Mouse (Mus musculus): ENCODE measurements around the gene Fam166b. TPM values are rescaled to one million over a fixed set of nuclear protein-coding genes. Genes with fewer than 3 reads are reported as not detected.

Fam166b gene
- total and polyA plus RNA-seq, 3 experiments: 0.11 TPM; not detected in 2

DNA sequence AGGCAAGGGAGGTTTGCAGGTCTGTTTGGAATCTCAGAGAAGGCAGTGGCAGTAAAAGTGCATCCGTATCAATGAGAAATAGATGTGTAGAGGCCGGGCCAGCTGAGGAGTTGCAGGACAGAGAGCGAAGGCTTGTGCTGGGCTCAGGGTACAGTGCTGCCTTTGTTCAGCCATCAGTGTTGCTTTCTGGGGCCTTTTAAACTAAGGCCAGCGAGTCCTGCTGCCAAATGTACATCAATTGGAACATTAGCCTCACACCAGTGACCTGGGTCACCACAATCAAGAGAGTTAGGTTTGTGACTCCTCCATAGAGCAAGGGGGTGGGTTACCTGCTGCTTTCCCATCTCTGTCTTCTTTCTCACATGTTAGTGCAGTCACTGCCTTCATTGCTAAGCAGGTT lies 30.9 kb downstream of the Fam166b start:
- Histone ChIP-seq H3K9me3 (replicated peaks) (no peaks in the 10 kb centered on the region), H3K4me1 (ENCODE audit: insufficient read depth, low read depth, low read length) (no peaks in the 10 kb centered on the region; the same call in 1 of the 2 replicates), H3K4me3 (ENCODE audit: low read depth, low read length) (no peak overlapping the region), H3K27me3 (ENCODE audit: insufficient read depth, low read length) (peaks cover 48% of the 10 kb centered on the region), H3K36me3 (replicated peaks) (no peaks in the 10 kb centered on the region)
- TF ChIP-seq POLR2AphosphoS5 (IDR thresholded peaks at IDR 0.05; ENCODE audit: insufficient replicate concordance, low read depth, low read length) (no peak), CTCF (IDR thresholded peaks at IDR 0.05; ENCODE audit: low read depth, low read length) (no peak), TAL1 (conservative IDR thresholded peaks at IDR 0.05; ENCODE audit: low read depth, low read length) (no peak), GATA2 (IDR thresholded peaks at IDR 0.05; ENCODE audit: borderline replicate concordance, low read depth, low read length) (no peak)
- ATAC-seq (ENCODE audit: extremely low read depth, insufficient number of reproducible peaks, low FRiP score, poor library complexity, severe bottlenecking): no peak
- DNase-seq (ENCODE audit: low spot score): no peak

DNA sequence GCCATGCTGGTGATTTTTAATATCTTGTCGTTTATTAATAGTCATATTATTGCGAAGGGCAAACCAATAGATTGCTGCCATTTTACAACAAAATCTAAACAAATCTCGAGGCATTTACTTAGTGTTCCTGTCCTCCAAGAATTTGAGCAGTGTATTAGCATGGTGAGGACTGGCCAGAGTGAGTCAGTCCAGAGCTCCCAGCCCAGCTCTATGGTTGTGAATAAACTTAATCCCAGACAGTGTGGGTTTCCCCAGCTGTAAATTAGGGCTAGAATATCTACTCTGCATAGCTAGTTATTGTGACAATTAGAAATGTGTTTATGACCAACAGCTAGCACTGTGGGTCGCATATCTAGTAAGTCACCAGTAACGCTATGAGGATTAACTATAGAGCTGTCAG lies 32.6 kb downstream of the Fam166b start:
- no peak for DNase-seq (ENCODE audit: low spot score)
- H3K36me3 ChIP-seq (replicated peaks): no peaks in the 10 kb centered on the region
- H3K9me3 ChIP-seq (replicated peaks): no peaks in the 10 kb centered on the region
- H3K4me3 ChIP-seq (ENCODE audit: low read depth, low read length): no peak overlapping the region
- peaks cover 39% of the 10 kb centered on the region for H3K27me3 ChIP-seq (ENCODE audit: insufficient read depth, low read length)
- no peaks in the 10 kb centered on the region for H3K4me1 ChIP-seq (ENCODE audit: insufficient read depth, low read depth, low read length)
- no peak for TF ChIP-seq CTCF (IDR thresholded peaks at IDR 0.05; ENCODE audit: low read depth, low read length)
- ATAC-seq (ENCODE audit: extremely low read depth, insufficient number of reproducible peaks, low FRiP score, poor library complexity, severe bottlenecking): no peak

GRCm38 (mm10) chr4:43395836-43396235 lies 33.1 kb downstream of the Fam166b start:
- ATAC-seq (ENCODE audit: extremely low read depth, insufficient number of reproducible peaks, low FRiP score, poor library complexity, severe bottlenecking): no peak
- Histone ChIP-seq H3K9me3 (replicated peaks) (no peaks in the 10 kb centered on the region), H3K4me1 (ENCODE audit: insufficient read depth, low read depth, low read length) (0 out of 2 replicates have a peak, but pooled peaks cover under 1% of the 10 kb centered on the region), H3K27me3 (ENCODE audit: insufficient read depth, low read length) (peaks cover 36% of the 10 kb centered on the region), H3K36me3 (replicated peaks) (no peaks in the 10 kb centered on the region), H3K4me3 (ENCODE audit: low read depth, low read length) (no peak overlapping the region)
- TF ChIP-seq CTCF (IDR thresholded peaks at IDR 0.05; ENCODE audit: low read depth, low read length) (no peak), GATA2 (IDR thresholded peaks at IDR 0.05; ENCODE audit: borderline replicate concordance, low read depth, low read length) (no peak), POLR2AphosphoS5 (IDR thresholded peaks at IDR 0.05; ENCODE audit: insufficient replicate concordance, low read depth, low read length) (no peak), GATA1 (IDR thresholded peaks at IDR 0.05; ENCODE audit: borderline replicate concordance, low read length) (no peak), TAL1 (conservative IDR thresholded peaks at IDR 0.05; ENCODE audit: low read depth, low read length) (no peak)
- DNase-seq (ENCODE audit: low spot score): no peak

DNA sequence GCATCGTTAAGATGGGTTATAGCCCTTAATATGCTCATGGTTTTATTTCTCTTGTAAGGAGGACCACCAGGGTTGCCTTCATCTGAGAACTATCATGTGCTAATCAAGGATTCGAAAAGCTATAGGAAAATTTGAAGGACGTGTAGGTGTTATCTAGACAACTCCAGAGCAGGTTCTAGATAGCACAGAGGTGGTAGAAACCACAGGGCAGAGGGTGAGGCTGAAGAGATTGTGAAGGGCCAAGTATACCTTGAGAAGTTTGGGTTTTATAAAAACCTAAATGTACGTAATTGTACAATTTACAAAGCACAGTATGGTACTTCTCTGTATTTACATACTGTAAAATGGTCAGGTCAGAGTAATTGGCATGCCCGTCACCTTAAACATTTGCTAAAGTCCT lies 33.8 kb downstream of the Fam166b start:
- Histone ChIP-seq H3K27me3 (ENCODE audit: insufficient read depth, low read length) (peaks cover 34% of the 10 kb centered on the region), H3K4me1 (ENCODE audit: insufficient read depth, low read depth, low read length) (0 out of 2 replicates have a peak, but pooled peaks cover 3% of the 10 kb centered on the region)

DNA sequence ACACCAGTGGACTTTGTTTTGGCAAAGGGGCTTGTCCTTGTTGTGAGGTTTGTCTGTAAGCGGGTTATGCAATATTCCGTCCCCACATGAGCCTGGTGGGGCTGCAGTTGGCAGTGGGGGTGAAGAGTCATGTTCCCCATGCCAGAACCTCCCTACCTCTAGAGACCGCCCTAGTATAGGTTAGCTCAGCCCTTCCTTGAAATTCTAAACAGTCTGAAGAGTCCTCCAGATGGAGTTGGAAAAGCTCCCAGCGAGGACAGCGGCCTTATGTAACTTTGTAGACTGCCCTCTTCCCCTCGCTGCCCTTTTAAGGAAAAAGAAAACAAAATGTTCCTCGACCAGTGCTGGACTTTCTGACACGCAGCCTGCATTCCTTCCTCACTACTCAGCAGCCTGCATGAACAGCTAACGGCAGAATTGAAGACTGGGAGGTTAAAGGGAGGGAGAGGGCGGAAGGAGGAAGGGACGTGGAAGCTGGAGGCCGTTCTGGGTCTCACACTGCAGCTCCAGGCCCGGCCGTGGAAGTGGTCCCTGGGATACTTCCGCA lies 34.5 kb downstream of the Fam166b start:
- DNase-seq (ENCODE audit: low spot score) (no peak), ATAC-seq (ENCODE audit: extremely low read depth, insufficient number of reproducible peaks, low FRiP score, poor library complexity, severe bottlenecking) (no peak)
- TF ChIP-seq TAL1 (conservative IDR thresholded peaks at IDR 0.05; ENCODE audit: low read depth, low read length) (no peak), GATA1 (IDR thresholded peaks at IDR 0.05; ENCODE audit: borderline replicate concordance, low read length) (no peak), CTCF (IDR thresholded peaks at IDR 0.05; ENCODE audit: low read depth, low read length) (no peak), POLR2AphosphoS5 (IDR thresholded peaks at IDR 0.05; ENCODE audit: insufficient replicate concordance, low read depth, low read length) (no peak), GATA2 (IDR thresholded peaks at IDR 0.05; ENCODE audit: borderline replicate concordance, low read depth, low read length) (no peak)
- Histone ChIP-seq H3K36me3 (replicated peaks) (no peaks in the 10 kb centered on the region), H3K4me1 (ENCODE audit: insufficient read depth, low read depth, low read length) (0 out of 2 replicates have a peak, but pooled peaks cover 3% of the 10 kb centered on the region), H3K27me3 (ENCODE audit: insufficient read depth, low read length) (peaks cover 29% of the 10 kb centered on the region; the same call in 1 of the 2 replicates), H3K4me3 (ENCODE audit: low read depth, low read length) (no peak overlapping the region), H3K9me3 (replicated peaks) (no peaks in the 10 kb centered on the region)

More for the DNA sequence above, 33.8 kb downstream of the Fam166b start:
- Histone ChIP-seq H3K9me3 (replicated peaks) (no peaks in the 10 kb centered on the region), H3K36me3 (replicated peaks) (no peaks in the 10 kb centered on the region), H3K4me3 (ENCODE audit: low read depth, low read length) (no peak overlapping the region)
- ATAC-seq (ENCODE audit: extremely low read depth, insufficient number of reproducible peaks, low FRiP score, poor library complexity, severe bottlenecking) (no peak), DNase-seq (ENCODE audit: low spot score) (no peak)
- TF ChIP-seq CTCF (IDR thresholded peaks at IDR 0.05; ENCODE audit: low read depth, low read length) (no peak), TAL1 (conservative IDR thresholded peaks at IDR 0.05; ENCODE audit: low read depth, low read length) (no peak), POLR2AphosphoS5 (IDR thresholded peaks at IDR 0.05; ENCODE audit: insufficient replicate concordance, low read depth, low read length) (no peak)

DNA sequence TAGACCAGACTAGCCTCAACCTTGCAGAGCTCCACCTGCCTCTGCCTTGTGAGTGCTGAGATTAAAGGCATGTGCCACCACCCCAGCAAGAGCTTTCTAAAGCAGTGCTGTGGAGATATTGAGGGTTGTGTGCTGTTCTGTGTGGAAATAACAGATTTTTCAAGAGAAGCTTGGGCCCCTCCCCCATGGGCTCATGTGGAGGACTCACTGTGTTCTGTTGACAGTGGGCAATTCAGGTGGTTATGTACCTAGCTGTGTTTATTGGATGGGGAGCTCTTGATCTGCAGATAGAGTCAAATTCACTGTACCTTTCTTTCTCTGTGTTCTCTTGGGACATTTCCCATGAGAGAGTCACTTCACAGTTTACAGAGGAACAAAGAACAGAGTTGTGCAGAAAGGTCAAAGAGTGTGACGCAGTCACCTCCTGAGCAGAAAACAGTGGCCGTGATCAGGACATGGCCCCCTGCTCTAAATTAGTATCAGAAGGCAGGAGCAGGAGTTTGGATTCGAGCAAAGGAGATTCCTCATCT lies 37.3 kb downstream of the Fam166b start:
- H3K4me1 ChIP-seq (ENCODE audit: insufficient read depth, low read depth, low read length): peaks cover 8% of the 10 kb centered on the region; the same call in 1 of the 2 replicates
- H3K4me3 ChIP-seq (ENCODE audit: low read depth, low read length): no peak overlapping the region
- no peaks in the 10 kb centered on the region for H3K9me3 ChIP-seq (replicated peaks)
- TF ChIP-seq GATA1 (IDR thresholded peaks at IDR 0.05; ENCODE audit: borderline replicate concordance, low read length) (no peak), POLR2AphosphoS5 (IDR thresholded peaks at IDR 0.05; ENCODE audit: insufficient replicate concordance, low read depth, low read length) (no peak), GATA2 (IDR thresholded peaks at IDR 0.05; ENCODE audit: borderline replicate concordance, low read depth, low read length) (no peak), TAL1 (conservative IDR thresholded peaks at IDR 0.05; ENCODE audit: low read depth, low read length) (no peak), CTCF (IDR thresholded peaks at IDR 0.05; ENCODE audit: low read depth, low read length) (no peak)
- H3K36me3 ChIP-seq (replicated peaks): no peaks in the 10 kb centered on the region
- peaks cover 20% of the 10 kb centered on the region; the same call in 1 of the 2 replicates for H3K27me3 ChIP-seq (ENCODE audit: insufficient read depth, low read length)
- DNase-seq (ENCODE audit: low spot score) (no peak), ATAC-seq (ENCODE audit: extremely low read depth, insufficient number of reproducible peaks, low FRiP score, poor library complexity, severe bottlenecking) (no peak)
